Mouse (Mus musculus): ENCODE data around the gene Serping1. TPM values are rescaled to one million over a fixed set of nuclear protein-coding genes. Genes with fewer than 3 reads are reported as not detected.
A peak's percentile ranks its signal among the peaks of the same experiment; 100 is the strongest.

Gene Serping1
- polyA plus RNA-seq, 1 experiment from 2014 or later, result 13.8 TPM

DNA sequence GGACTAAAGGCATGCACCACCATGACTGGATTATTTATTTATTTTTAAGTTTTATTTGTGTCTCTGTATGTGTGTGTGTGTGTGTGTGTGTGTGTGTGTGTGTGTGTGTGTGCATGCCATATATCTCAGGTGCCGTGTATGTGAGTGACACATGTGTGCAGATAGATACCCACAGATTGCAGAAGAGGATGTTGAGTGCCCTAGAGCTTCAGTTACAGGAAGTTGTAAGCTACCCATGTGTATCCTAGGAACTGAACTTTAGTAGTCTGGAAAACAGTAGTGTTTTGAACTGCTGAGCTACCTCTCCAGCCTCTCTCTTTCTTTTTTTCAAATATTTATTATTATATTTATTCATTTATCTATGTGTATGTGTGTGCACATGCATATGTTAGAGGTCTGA is 8.1 kb upstream of the Serping1 start:
- no peak for DNase-seq (ENCODE audit: low spot score)

DNA sequence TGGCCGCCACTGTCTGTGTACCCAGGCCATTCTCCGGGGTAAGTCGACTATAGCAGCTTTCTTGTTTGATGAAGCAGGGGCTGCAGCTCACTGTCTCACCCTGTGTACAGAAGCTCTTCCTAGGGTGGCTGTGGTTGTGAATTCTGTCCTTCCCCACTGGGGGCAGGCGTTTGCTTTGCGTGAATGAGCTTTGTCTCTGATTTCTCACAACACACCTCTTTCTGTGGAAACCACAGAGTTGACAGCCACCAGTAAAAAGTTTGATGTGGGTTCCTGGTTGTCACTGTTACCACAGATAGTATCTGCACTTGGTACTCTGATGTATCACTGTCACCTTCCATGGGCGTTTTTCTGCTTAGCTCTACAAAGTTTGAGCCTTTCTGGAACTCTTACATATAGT is 4.0 kb upstream of the Serping1 start:
- DNase-seq (ENCODE audit: low spot score), result peak; percentile 89

- no peak for DNase-seq (ENCODE audit: low spot score)
Observed at GRCm38 (mm10) chr2:84777706-84778105, 2.5 kb upstream of the Serping1 start.

DNA sequence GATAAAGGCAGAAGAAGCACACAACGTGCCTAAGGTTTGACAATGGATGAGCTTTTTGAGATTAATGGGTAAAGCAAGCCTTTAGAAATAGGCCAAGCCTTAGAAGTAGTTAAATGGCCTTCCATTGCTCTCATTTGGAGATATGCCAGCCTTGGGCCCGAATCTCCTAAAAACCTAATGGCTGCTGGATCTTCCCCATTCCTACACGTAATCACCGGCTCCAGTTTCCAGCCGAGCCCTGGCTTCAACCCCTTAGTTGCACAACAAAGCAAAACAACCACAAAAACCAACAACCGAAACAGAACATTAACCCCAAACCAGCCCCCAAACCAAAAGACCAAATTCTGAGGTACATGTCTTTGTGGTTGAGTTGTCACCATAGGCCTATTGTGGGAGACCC is 421 bp upstream of the Serping1 start:
- DNase-seq (ENCODE audit: low spot score), result no peak

- DNase-seq (ENCODE audit: low spot score), result no peak
Observed at GRCm38 (mm10) chr2:84774751-84775150, 493 bp downstream of the Serping1 start.

- no peak for DNase-seq (ENCODE audit: low spot score)
Observed at GRCm38 (mm10) chr2:84773195-84773594, 2.0 kb downstream of the Serping1 start.

- DNase-seq (ENCODE audit: low spot score), result no peak
Observed at GRCm38 (mm10) chr2:84772454-84772853, 2.8 kb downstream of the Serping1 start.

DNA sequence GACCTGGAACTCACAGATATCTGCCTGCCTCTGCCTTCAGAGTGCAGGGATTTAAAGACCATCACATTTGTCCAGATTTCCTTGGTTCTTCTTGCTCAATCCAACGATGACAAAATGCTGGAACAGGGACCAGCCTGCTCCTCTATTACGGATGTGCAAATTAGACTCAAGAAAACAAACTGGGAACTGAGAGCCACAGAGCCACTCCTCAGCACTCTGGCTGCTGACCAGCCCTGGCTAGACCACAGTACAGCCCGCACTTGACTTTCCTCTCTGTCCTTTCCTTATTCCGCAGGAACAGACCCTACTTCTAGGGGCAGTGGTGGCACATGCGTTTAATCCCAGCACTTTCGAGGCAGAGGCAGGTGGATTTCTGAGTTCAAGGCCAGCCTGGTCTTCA is 4.7 kb downstream of the Serping1 start:
- DNase-seq (ENCODE audit: low spot score), result no peak

DNA sequence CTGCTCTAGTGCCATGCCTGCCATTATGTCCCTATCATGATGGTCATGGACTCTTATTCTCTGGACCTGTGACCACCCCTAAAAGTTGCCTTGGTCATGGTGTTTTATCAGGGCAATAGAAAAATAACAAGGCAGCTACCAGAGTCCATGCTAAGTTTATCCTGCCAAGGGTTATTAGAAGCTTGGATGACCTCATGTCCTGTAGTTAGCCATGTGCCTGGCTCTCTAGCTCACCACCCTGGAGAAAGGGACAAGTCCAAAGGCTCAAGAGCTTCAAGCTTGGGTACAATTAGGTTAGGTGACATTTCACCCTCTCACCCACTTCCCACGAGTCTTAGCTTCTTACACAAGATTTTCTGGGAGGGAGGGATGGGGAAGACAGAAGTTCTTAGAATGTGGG is 12.4 kb downstream of the Serping1 start:
- DNase-seq (ENCODE audit: low spot score), result no peak

DNA sequence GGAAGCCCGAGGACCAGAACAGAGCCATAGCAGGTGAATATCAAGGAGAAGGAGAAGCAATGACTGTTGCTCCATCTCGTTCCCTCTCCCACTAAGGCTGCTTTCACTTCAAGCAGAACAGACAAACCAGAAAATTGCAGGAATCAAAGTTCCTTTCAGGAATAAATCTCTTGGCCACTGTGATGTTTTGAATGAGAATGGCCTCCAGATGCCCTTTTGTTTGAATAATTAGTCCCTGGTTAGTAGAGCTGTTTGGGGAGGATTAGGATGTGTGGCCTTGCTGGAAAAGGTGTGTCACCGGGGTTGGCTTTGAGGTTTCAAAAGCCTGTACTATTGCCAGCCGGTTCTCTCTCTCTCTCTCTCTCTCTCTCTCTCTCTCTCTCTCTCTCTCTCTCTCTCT is 12.9 kb downstream of the Serping1 start:
- no peak for DNase-seq (ENCODE audit: low spot score)

GRCm38 (mm10) chr2:84761840-84762239 is 13.4 kb downstream of the Serping1 start:
- DNase-seq (ENCODE audit: low spot score), result no peak

DNA sequence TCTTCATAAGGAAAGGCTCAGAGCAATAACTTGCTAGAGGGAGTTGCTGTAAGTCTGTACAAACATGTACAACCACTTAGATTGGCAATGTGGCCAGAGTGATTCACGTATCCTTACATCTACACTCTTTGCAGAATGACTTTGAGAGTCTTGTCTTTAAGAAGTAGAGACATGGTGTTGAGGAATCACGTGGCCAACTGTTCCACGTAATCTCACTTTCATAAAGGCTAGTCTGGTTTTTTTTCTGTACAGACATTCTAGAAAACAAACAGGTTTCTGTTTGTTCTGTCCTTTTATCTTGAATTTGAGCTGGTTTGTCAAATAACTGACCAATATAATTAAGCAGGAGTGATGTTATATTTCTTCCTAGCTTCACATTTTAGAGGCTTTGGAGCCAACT is 13.9 kb downstream of the Serping1 start:
- no peak for DNase-seq (ENCODE audit: low spot score)

- DNase-seq (ENCODE audit: low spot score), result no peak
Observed at GRCm38 (mm10) chr2:84760777-84761176, 14.5 kb downstream of the Serping1 start.

- peak; percentile 25 for DNase-seq (ENCODE audit: low spot score)
Observed at GRCm38 (mm10) chr2:84758542-84759127, 16.6 kb downstream of the Serping1 start.

DNA sequence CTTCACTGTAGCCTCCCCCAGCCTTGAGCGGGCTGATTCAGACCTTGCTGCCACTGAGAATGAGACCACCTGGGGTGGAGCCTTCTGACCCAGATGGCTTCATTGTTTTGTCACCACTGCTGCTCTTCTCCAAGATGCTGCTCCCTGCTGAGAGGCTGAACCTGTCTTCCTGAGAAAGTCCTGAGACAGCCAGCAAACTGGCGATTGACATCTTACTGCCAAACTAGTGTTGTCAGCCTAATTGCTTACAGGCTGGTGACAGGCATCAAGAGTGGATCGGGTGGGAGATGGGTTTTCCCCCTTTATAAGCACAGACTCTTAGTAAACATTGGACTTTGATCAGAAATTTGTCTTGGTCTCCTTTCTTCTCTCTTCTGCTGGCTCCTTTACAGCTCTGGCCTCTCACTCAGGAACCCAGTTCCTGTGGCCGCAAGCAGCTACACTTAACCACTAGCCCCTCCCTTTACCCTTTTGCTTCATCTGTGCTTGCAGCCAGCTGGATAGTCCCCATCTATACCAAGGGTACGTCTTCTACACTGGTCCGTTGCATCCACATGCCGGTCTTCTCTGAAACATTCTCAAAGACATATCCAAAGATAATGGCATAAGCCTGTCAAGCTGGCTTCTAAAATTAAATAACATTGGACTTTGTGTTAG is 18.1 kb downstream of the Serping1 start:
- no peak for DNase-seq (ENCODE audit: low spot score)

DNA sequence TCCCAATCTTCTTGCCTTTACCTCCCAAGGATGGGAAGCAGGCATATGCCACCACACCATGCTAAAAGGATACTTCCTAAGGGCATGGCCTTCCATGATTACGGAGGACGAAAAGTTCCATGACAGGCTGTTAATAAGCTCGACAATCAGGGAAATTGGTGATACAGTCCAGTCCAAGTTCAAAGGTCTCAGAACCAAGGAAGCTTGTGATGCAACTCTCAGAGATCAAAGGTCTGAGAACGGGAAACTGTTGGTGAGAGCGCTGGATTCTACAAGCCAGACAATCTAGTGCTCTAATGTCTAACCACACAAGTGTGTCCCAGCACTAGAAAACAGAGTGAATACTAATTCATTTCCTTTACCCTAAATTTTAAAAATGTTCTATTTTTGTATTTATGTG is 19.0 kb downstream of the Serping1 start:
- no peak for DNase-seq (ENCODE audit: low spot score)

DNA sequence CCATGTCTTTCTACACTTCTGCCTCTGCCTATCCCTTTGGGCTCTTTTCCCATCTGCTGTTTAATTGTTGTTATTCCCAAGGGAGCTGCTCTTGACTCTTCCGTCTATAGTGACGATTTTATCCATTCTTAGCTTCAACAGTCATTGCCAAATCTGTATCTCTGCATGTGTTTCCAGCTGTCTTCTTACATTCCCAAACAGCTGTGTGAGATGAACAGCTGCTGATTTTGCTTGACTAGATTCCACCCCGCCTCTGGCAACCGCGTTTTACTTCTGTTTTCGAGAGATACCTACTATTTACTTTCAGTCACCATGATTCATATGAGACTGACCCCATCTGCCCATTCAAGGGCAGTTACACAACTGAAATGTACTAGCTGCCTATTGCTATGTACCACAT is 25.1 kb downstream of the Serping1 start:
- DNase-seq (ENCODE audit: low spot score), result no peak

- DNase-seq (ENCODE audit: low spot score), result no peak
Observed at GRCm38 (mm10) chr2:84744126-84744525, 31.1 kb downstream of the Serping1 start.

DNA sequence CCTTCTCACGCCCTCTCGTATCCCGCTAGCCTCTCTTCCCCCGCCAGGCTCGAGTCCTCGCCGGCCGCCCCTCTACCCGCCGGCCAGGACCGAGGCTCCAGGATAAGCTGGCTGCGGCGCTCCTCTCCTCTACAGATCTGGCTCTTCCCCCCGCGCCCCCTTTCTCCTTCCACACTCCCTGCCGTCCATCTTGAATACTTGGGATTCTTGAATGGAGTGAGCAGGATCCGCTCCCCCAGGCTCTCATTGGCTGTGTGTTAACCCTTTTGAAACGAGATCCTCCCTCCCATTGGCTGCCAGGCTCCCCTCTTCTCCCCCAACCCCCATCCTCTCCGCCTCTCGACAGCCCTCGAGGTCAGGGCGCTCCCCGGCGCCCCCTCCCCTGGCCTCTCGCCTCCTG is 31.7 kb downstream of the Serping1 start, which contains the start of gene Gm19426:
Gene Gm19426, minus strand, starts transcription at position 95 of the 400 bp plus-strand sequence.
- no peak for DNase-seq (ENCODE audit: low spot score)

- DNase-seq (ENCODE audit: low spot score), result no peak
Observed at GRCm38 (mm10) chr2:84742451-84743283, 32.6 kb downstream of the Serping1 start.

GRCm38 (mm10) chr2:84741841-84742450 is 33.3 kb downstream of the Serping1 start:
- no peak for DNase-seq (ENCODE audit: low spot score)
